Mouse (Mus musculus): ENCODE measurements around the gene Eefsec.

Gene Eefsec

DNA sequence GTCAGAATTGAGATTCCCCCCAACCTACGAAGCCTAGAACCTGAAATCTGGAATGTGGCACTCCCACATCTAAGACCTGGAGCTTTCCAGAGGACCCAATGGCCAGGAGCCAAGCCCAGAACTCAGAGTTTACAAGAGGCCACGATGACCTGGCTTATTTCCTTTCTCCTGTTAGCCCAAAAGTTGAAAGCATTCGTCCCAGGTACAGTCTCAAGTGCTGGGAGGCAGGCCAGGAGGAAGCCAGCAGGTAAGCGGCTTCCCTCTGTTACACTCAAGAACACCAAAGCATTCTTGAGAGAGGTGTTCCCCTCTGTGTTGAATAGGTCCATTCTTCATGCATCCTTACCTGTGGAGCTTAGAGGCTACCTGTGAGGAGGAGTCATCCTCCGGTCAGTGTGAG, 236.9 kb downstream of the Eefsec start:
- DNase-seq (ENCODE audit: low spot score), result no peak

DNA sequence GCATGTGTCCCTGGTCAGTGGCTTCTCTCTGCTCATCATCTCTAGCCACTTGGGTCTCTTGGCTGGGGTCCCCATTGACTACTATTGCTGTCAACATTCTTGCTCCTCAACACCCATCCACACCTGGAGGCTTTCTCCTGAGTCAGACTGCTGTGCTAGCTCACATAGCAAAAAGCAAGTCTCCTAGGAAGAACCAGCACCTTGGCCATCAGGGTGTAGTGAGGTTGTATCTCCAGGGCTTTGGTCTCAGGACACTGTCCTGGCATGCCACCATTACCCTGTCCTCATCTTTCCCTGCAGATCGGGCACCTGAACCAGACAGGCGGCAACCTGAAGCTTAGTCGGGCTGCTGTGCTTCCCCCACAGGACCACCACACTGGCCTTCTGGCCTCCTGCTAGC, 238.0 kb downstream of the Eefsec start:
- DNase-seq (ENCODE audit: low spot score), result no peak

DNA sequence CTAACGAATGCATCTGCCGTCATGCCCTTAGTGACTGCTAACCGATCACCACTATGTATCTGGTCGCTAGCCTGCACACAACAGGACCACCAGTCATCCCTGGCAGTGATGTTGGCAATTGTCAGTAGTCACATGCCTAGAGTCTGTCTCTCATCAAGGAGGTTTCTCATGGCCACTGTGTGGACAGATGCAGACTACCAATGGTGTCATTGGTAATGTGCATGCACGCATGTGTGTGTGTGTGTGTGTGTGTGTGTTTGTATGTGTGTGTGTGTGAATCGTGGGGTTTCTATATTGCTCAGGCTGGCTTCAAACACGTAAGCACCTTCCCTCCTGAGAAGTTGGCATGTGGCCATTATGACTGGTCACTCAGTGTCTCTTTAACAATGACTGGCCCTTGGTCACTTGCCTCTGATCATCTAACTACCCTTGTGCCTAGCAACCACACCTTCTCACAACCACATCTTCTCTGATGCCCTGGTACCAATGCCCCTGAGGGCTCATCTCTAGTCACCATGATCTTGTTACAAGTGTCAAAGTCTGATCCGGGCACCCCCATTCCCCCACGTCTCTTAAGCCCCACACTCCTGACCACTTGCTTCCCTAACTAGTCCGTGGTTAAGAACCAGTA, 238.8 kb downstream of the Eefsec start:
- no peak for DNase-seq (ENCODE audit: low spot score)
